Mouse (Mus musculus): ENCODE results near the gene Sox30. TPM values are rescaled to one million over a fixed set of nuclear protein-coding genes. Genes with fewer than 3 reads are reported as not detected.

The Sox30 gene
- polyA plus RNA-seq (2012; rRNA removed) = 182 and 184 TPM in 2 replicates

GRCm38 (mm10) chr11:45979946-45980892, at the start of gene Sox30:
Gene Sox30, plus strand, starts transcription at chr11:45980310.
- Histone ChIP-seq H3K36me3 (ENCODE audit: control insufficient read depth, insufficient read depth, low read length) (peaks cover 5% of the 10 kb centered on the region; the same call in 1 of the 2 replicates), H3K4me3 (ENCODE audit: control insufficient read depth, low read depth, low read length) (peak within 1 kb of the TSS; percentile 99), H3K27ac (ENCODE audit: control insufficient read depth, insufficient read depth, low read depth, low read length) (peak within 1 kb of the TSS; percentile 99), H3K4me1 (ENCODE audit: control insufficient read depth, insufficient read depth, low read length) (peaks cover 7% of the 10 kb centered on the region), H3K27me3 (ENCODE audit: control insufficient read depth, insufficient read depth, low read length) (no peaks in the 10 kb centered on the region)
- peak; percentile 68 for TF ChIP-seq POLR2A (IDR thresholded peaks at IDR 0.05; ENCODE audit: control insufficient read depth, low read depth, low read length)
- no peak for TF ChIP-seq CTCF (IDR thresholded peaks at IDR 0.05; ENCODE audit: control insufficient read depth, insufficient read depth, insufficient replicate concordance, low read depth, low read length)

DNA sequence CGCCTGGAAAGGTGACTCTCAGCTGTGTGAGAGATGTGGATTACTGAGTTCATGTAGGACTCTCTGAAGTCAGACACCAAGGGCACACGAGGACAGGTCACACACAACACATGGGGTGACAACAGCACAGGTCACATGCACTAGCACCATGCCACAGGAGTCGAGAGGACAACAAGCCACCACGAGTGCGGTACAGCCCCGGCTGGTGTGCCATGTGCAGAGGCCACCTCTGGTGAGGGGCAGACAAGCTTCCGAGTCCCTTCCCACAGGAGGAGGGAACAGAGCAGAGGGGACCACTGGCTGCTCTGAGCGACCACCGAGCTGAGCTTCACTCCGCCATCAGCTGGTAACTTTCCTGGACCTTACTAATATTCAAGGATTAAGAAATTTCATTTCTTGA, 47.3 kb upstream of the Sox30 start:
- Histone ChIP-seq H3K36me3 (ENCODE audit: control insufficient read depth, insufficient read depth, low read length) (no peaks in the 10 kb centered on the region), H3K4me1 (ENCODE audit: control insufficient read depth, insufficient read depth, low read length) (no peaks in the 10 kb centered on the region), H3K27ac (ENCODE audit: control insufficient read depth, insufficient read depth, low read depth, low read length) (no peak overlapping the region), H3K27me3 (ENCODE audit: control insufficient read depth, insufficient read depth, low read length) (no peaks in the 10 kb centered on the region), H3K4me3 (ENCODE audit: control insufficient read depth, low read depth, low read length) (no peak overlapping the region)
- TF ChIP-seq POLR2A (IDR thresholded peaks at IDR 0.05; ENCODE audit: control insufficient read depth, low read depth, low read length) (no peak), CTCF (IDR thresholded peaks at IDR 0.05; ENCODE audit: control insufficient read depth, insufficient read depth, insufficient replicate concordance, low read depth, low read length) (no peak)

GRCm38 (mm10) chr11:45937478-45937877, 42.6 kb upstream of the Sox30 start:
- H3K4me1 ChIP-seq (ENCODE audit: control insufficient read depth, insufficient read depth, low read length) = no peaks in the 10 kb centered on the region
- no peak overlapping the region for H3K27ac ChIP-seq (ENCODE audit: control insufficient read depth, insufficient read depth, low read depth, low read length)
- TF ChIP-seq POLR2A (IDR thresholded peaks at IDR 0.05; ENCODE audit: control insufficient read depth, low read depth, low read length) (no peak), CTCF (IDR thresholded peaks at IDR 0.05; ENCODE audit: control insufficient read depth, insufficient read depth, insufficient replicate concordance, low read depth, low read length) (no peak)
- H3K27me3 ChIP-seq (ENCODE audit: control insufficient read depth, insufficient read depth, low read length) = no peaks in the 10 kb centered on the region
- H3K4me3 ChIP-seq (ENCODE audit: control insufficient read depth, low read depth, low read length) = no peak overlapping the region
- no peaks in the 10 kb centered on the region for H3K36me3 ChIP-seq (ENCODE audit: control insufficient read depth, insufficient read depth, low read length)

DNA sequence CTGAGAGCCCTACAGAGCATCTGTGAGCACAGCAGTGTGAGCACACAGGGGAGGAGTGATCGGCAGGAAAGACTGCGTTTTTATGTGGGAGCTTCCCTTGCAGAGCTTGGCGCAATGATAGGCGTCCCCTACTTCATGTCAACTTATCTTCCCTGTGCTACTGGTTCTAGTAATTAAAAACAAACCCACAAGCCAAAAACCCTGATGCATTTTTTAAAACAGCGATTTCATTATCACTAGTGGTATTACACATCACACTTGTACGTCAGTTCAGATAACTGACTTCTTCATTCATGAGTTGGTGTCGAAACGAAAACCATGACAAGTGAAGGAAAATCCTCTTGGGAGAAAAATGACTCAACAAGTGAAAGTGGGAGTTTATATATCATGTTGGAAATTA, 41.2 kb upstream of the Sox30 start:
- Histone ChIP-seq H3K36me3 (ENCODE audit: control insufficient read depth, insufficient read depth, low read length) (no peaks in the 10 kb centered on the region), H3K27me3 (ENCODE audit: control insufficient read depth, insufficient read depth, low read length) (no peaks in the 10 kb centered on the region), H3K4me1 (ENCODE audit: control insufficient read depth, insufficient read depth, low read length) (peaks cover 3% of the 10 kb centered on the region), H3K4me3 (ENCODE audit: control insufficient read depth, low read depth, low read length) (no peak overlapping the region), H3K27ac (ENCODE audit: control insufficient read depth, insufficient read depth, low read depth, low read length) (no peak overlapping the region)
- TF ChIP-seq POLR2A (IDR thresholded peaks at IDR 0.05; ENCODE audit: control insufficient read depth, low read depth, low read length) = no peak
- no peak for TF ChIP-seq CTCF (IDR thresholded peaks at IDR 0.05; ENCODE audit: control insufficient read depth, insufficient read depth, insufficient replicate concordance, low read depth, low read length)

DNA sequence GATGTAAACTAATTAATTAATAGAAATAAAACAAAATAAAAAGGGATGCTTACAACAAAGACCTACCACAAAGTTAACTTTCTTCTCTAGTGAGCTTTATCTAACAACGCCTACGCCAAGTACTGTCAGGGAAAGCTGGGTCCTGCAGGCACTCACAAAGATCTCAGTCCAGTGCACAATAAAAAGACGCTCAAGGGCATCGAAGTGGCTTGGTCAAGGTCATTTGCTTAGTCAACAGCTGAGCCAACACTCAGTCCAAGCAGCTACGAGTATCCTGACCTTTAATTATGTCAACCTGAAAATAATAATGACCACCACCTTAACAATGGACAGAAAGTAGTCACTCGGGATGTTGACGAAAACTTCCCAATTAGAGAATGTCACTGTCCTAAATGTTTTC, 37.8 kb upstream of the Sox30 start:
- H3K27me3 ChIP-seq (ENCODE audit: control insufficient read depth, insufficient read depth, low read length) = no peaks in the 10 kb centered on the region
- no peaks in the 10 kb centered on the region for H3K36me3 ChIP-seq (ENCODE audit: control insufficient read depth, insufficient read depth, low read length)
- H3K27ac ChIP-seq (ENCODE audit: control insufficient read depth, insufficient read depth, low read depth, low read length) = no peak overlapping the region
- H3K4me3 ChIP-seq (ENCODE audit: control insufficient read depth, low read depth, low read length) = no peak overlapping the region
- no peak for TF ChIP-seq CTCF (IDR thresholded peaks at IDR 0.05; ENCODE audit: control insufficient read depth, insufficient read depth, insufficient replicate concordance, low read depth, low read length)
- no peak for TF ChIP-seq POLR2A (IDR thresholded peaks at IDR 0.05; ENCODE audit: control insufficient read depth, low read depth, low read length)
- H3K4me1 ChIP-seq (ENCODE audit: control insufficient read depth, insufficient read depth, low read length) = peaks cover 8% of the 10 kb centered on the region

- no peak overlapping the region for H3K4me3 ChIP-seq (ENCODE audit: control insufficient read depth, low read depth, low read length)
- TF ChIP-seq POLR2A (IDR thresholded peaks at IDR 0.05; ENCODE audit: control insufficient read depth, low read depth, low read length) (no peak), CTCF (IDR thresholded peaks at IDR 0.05; ENCODE audit: control insufficient read depth, insufficient read depth, insufficient replicate concordance, low read depth, low read length) (no peak)
- peaks cover 8% of the 10 kb centered on the region for H3K4me1 ChIP-seq (ENCODE audit: control insufficient read depth, insufficient read depth, low read length)
- no peaks in the 10 kb centered on the region for H3K27me3 ChIP-seq (ENCODE audit: control insufficient read depth, insufficient read depth, low read length)
- H3K27ac ChIP-seq (ENCODE audit: control insufficient read depth, insufficient read depth, low read depth, low read length) = no peak overlapping the region
- no peaks in the 10 kb centered on the region for H3K36me3 ChIP-seq (ENCODE audit: control insufficient read depth, insufficient read depth, low read length)
Observed at GRCm38 (mm10) chr11:45943108-45943705, 36.9 kb upstream of the Sox30 start.

Data from testis, adult 2 months (tissue).